In genomic region chr4:44982440-44983130, GRCm38 (mm10) we compare ENCODE assay signal across 8 mouse cellular contexts. TPM values are rescaled to one million over a fixed set of nuclear protein-coding genes. Genes with fewer than 3 reads are reported as not detected.
A peak's percentile ranks its signal among the peaks of the same experiment; 100 is the strongest.
DNase-seq lines count a peak whose midpoint lies in the region; ATAC-seq lines count a peak whose summit lies in the region.

No protein-coding gene starts in this region.

- peaks cover 39% of the 10 kb centered on the region for H3K36me3 ChIP-seq in heart, embryonic 14.5 days (ENCODE audit: control insufficient read depth, insufficient read depth, low read length)
- peaks cover under 1% of the 10 kb centered on the region; the same call in 1 of the 2 replicates for H3K36me3 ChIP-seq in hindbrain, embryonic 14.5 days (replicated peaks; ENCODE audit: control insufficient read depth, insufficient read depth)
- H3K36me3 ChIP-seq in liver, embryonic 11.5 days (ENCODE audit: control insufficient read depth, insufficient read depth, low read length) = peaks cover 10% of the 10 kb centered on the region

- H3K27me3 ChIP-seq in heart, embryonic 14.5 days (ENCODE audit: control insufficient read depth, insufficient read depth, low read length) = no peaks in the 10 kb centered on the region
- H3K27me3 ChIP-seq in hindbrain, embryonic 14.5 days (ENCODE audit: control insufficient read depth, insufficient read depth, low read length) = no peaks in the 10 kb centered on the region
- H3K27me3 ChIP-seq in liver, embryonic 11.5 days (replicated peaks; ENCODE audit: control insufficient read depth, insufficient read depth, low read length) = no peaks in the 10 kb centered on the region

- intact Hi-C loops in heart, postnatal 25 days (cut with DNase I) = no loop called here

- 41% methylated on average over 11 of the region's 11 CpGs for WGBS in heart, embryonic 14.5 days
- WGBS in hindbrain, embryonic 14.5 days = 79% methylated on average over 11 of the region's 11 CpGs
- 57% methylated on average over 11 of the region's 11 CpGs for WGBS in liver, embryonic 11.5 days

- DNase-seq in heart, postnatal 25 days (ENCODE audit: low spot score) = no peak
- DNase-seq in R1 (ENCODE audit: low read depth, low spot score) = peak; percentile 18
- no peak for DNase-seq in hindbrain, embryonic 14.5 days (ENCODE audit: low spot score)
- DNase-seq in liver, embryonic 11.5 days (ENCODE audit: low spot score) = no peak
- no peak for DNase-seq in frontal cortex, postnatal 36 days (ENCODE audit: low spot score in 2 of 2)
- DNase-seq in thymus, postnatal 25 days = no peak
- no peak for DNase-seq in adrenal gland, adult 18-20 months (ENCODE audit: low spot score in 2 of 2)

- peak overlapping the region; percentile 93 for H3K9ac ChIP-seq in heart, embryonic 14.5 days (ENCODE audit: low read length)
- H3K9ac ChIP-seq in hindbrain, embryonic 14.5 days = no peak overlapping the region
- peak overlapping the region; percentile 96 for H3K9ac ChIP-seq in liver, embryonic 11.5 days (ENCODE audit: low read depth, low read length)

- peak overlapping the region; percentile 65 to 86 for H3K4me3 ChIP-seq in heart, embryonic 14.5 days (ENCODE audit: control insufficient read depth in 1 of 2, insufficient read depth in 1 of 2, low read depth in 1 of 2, low read length in 2 of 2)
- no peak overlapping the region for H3K4me3 ChIP-seq in hindbrain, embryonic 14.5 days (replicated peaks; ENCODE audit: low read length)
- peak overlapping the region; percentile 90 for H3K4me3 ChIP-seq in liver, embryonic 11.5 days (ENCODE audit: low read depth, low read length)

- peaks cover 21 to 32% of the 10 kb centered on the region in 2 experiments for H3K4me1 ChIP-seq in heart, embryonic 14.5 days (ENCODE audit: control insufficient read depth in 2 of 2, insufficient read depth in 2 of 2, low read length in 2 of 2)
- H3K4me1 ChIP-seq in hindbrain, embryonic 14.5 days (replicated peaks; ENCODE audit: control insufficient read depth, insufficient read depth, low read length) = peaks cover 16% of the 10 kb centered on the region
- peaks cover 26% of the 10 kb centered on the region for H3K4me1 ChIP-seq in liver, embryonic 11.5 days (replicated peaks; ENCODE audit: control insufficient read depth, insufficient read depth, low read length)

- H3K9me3 ChIP-seq in heart, embryonic 14.5 days (ENCODE audit: control insufficient read depth, low read length) = no peaks in the 10 kb centered on the region
- H3K9me3 ChIP-seq in hindbrain, embryonic 14.5 days (ENCODE audit: control insufficient read depth, low read length) = no peaks in the 10 kb centered on the region
- no peaks in the 10 kb centered on the region for H3K9me3 ChIP-seq in liver, embryonic 11.5 days (ENCODE audit: control insufficient read depth, low read length)

- peak overlapping the region; percentile 90 for H3K4me2 ChIP-seq in heart, embryonic 14.5 days (ENCODE audit: low read length)
- peak overlapping the region; percentile 93; the same call in 1 of the 2 replicates for H3K4me2 ChIP-seq in hindbrain, embryonic 14.5 days (replicated peaks)
- peak overlapping the region; percentile 88 for H3K4me2 ChIP-seq in liver, embryonic 11.5 days

- ATAC-seq in heart, embryonic 14.5 days (ENCODE audit: insufficient number of reproducible peaks, insufficient read depth, low FRiP score, low read depth) = no peak
- no peak for ATAC-seq in hindbrain, embryonic 14.5 days (ENCODE audit: low FRiP score)
- ATAC-seq in liver, embryonic 11.5 days (replicated peaks; ENCODE audit: low FRiP score) = no peak

- H3K27ac ChIP-seq in heart, embryonic 14.5 days (replicated peaks in 1 of 2; ENCODE audit: control insufficient read depth in 1 of 2, insufficient read depth in 1 of 2, low read depth in 2 of 2, low read length in 2 of 2) = no peak overlapping the region; a peak in 1 of 4 replicates
- H3K27ac ChIP-seq in hindbrain, embryonic 14.5 days = no peak overlapping the region
- peak overlapping the region; percentile 91; the same call in 1 of the 2 replicates for H3K27ac ChIP-seq in liver, embryonic 11.5 days (ENCODE audit: low read depth, low read length)

RNA-seq across cellular contexts. Expression of gene Grhpr, which starts 1.4 kb away (rescaled TPM):
- polyA plus RNA-seq in heart, embryonic 14.5 days (2014; fragmentation: Nextera tagmentation; extraction: Ambion mirVana) = 85.6 and 88.7 TPM in 2 replicates
- 10 to 100 TPM; 38.5 to 39.5 TPM for total RNA-seq in heart, postnatal 25 days (2021)
- 27.0 and 28.5 TPM in 2 replicates for polyA plus RNA-seq in hindbrain, embryonic 14.5 days (2014; fragmentation: Nextera tagmentation; extraction: Ambion mirVana)
- 128 and 139 TPM in 2 replicates for polyA plus RNA-seq in liver, embryonic 11.5 days (2014; fragmentation: Nextera tagmentation; extraction: Ambion mirVana)
- total RNA-seq in adrenal gland, adult 18-20 months (2021) = 100 to 1,000 TPM; 147 to 159 TPM

RNA-seq across cellular contexts. Expression of gene Zbtb5, which starts 29.6 kb away (rescaled TPM):
- polyA plus RNA-seq in heart, embryonic 14.5 days (2014; fragmentation: Nextera tagmentation; extraction: Ambion mirVana) = 17.2 and 17.6 TPM in 2 replicates
- total RNA-seq in heart, postnatal 25 days (2021) = 1 to 10 TPM; 6.3 to 6.7 TPM
- polyA plus RNA-seq in hindbrain, embryonic 14.5 days (2014; fragmentation: Nextera tagmentation; extraction: Ambion mirVana) = 45.7 and 48.7 TPM in 2 replicates
- polyA plus RNA-seq in liver, embryonic 11.5 days (2014; fragmentation: Nextera tagmentation; extraction: Ambion mirVana) = 12.7 and 14.7 TPM in 2 replicates
- 1 to 10 TPM; 9.7 to 10.0 TPM for total RNA-seq in adrenal gland, adult 18-20 months (2021)

RNA-seq across cellular contexts. Expression of gene Polr1e, which starts 35.8 kb away (rescaled TPM):
- polyA plus RNA-seq in heart, embryonic 14.5 days (2014; fragmentation: Nextera tagmentation; extraction: Ambion mirVana) = 72.4 and 73.1 TPM in 2 replicates
- total RNA-seq in heart, postnatal 25 days (2021) = 10 to 100 TPM; 19.4 to 26.6 TPM
- 32.0 and 37.2 TPM in 2 replicates for polyA plus RNA-seq in hindbrain, embryonic 14.5 days (2014; fragmentation: Nextera tagmentation; extraction: Ambion mirVana)
- polyA plus RNA-seq in liver, embryonic 11.5 days (2014; fragmentation: Nextera tagmentation; extraction: Ambion mirVana) = 58.6 and 58.8 TPM in 2 replicates
- 10 to 100 TPM; 14.0 to 15.7 TPM for total RNA-seq in adrenal gland, adult 18-20 months (2021)
